Mouse (Mus musculus): ENCODE measurements at regions not wholly inside any gene's neighbourhood (a gene's known extent, or its start where the extent isn't known, plus 50 kb on each side); places are given as distances from the start of the nearest gene placed in this dataset.

DNA sequence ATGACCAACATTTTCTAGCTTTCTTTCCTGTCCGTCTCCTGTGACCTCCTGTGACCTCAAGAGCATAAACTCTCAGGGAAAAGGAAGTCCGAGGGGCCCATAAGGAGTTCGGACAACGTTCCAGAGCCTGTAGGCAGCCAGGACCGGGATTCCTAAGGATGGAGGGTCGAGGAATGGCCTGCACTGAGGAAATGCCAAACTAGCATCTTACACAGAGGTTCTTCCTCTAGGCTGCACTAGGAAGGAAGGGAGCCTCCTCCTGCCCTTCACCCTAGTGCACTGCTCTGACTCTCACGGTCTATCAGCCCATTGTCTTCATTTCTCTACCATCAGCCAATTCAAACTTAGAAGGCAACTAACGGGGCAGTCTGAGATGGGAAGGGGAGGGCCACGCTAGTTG lies 149.2 kb downstream of the BC067074 start:
- Histone ChIP-seq H3K36me3 (replicated peaks; ENCODE audit: control insufficient read depth, insufficient read depth, low read length) (no peaks in the 10 kb centered on the region), H3K4me3 (ENCODE audit: low read depth, low read length) (no peak overlapping the region), H3K27ac (ENCODE audit: low read depth) (no peak overlapping the region), H3K4me1 (ENCODE audit: control insufficient read depth, insufficient read depth) (peaks cover 24% of the 10 kb centered on the region), H3K27me3 (ENCODE audit: control insufficient read depth, insufficient read depth, low read length) (no peaks in the 10 kb centered on the region), H3K9ac (replicated peaks; ENCODE audit: low read depth, low read length) (no peak overlapping the region), H3K9me3 (replicated peaks; ENCODE audit: control insufficient read depth, low read length) (no peaks in the 10 kb centered on the region), H3K4me2 (ENCODE audit: low read depth, low read length) (no peak overlapping the region)
- DNase-seq (ENCODE audit: low spot score) (peak; percentile 77), ATAC-seq (ENCODE audit: insufficient read depth, low read depth) (peak; percentile 78)
- TF ChIP-seq EP300 (IDR thresholded peaks at IDR 0.05; ENCODE audit: low read depth) (peak; percentile 61; the same call in 1 of the 2 replicates), CTCF (IDR thresholded peaks at IDR 0.05; ENCODE audit: low read depth) (no peak)
- WGBS: 58% methylated on average over 9 of the region's 9 CpGs

- no peak overlapping the region for H3K4me3 ChIP-seq (ENCODE audit: low read depth, low read length)
- H3K9ac ChIP-seq (replicated peaks; ENCODE audit: low read depth, low read length): no peak overlapping the region
- TF ChIP-seq CTCF (IDR thresholded peaks at IDR 0.05; ENCODE audit: low read depth) (no peak), EP300 (IDR thresholded peaks at IDR 0.05; ENCODE audit: low read depth) (no peak)
- H3K4me2 ChIP-seq (ENCODE audit: low read depth, low read length): no peak overlapping the region
- ATAC-seq (ENCODE audit: insufficient read depth, low read depth) (no peak), DNase-seq (ENCODE audit: low spot score) (peak; percentile 27)
- no peaks in the 10 kb centered on the region for H3K36me3 ChIP-seq (replicated peaks; ENCODE audit: control insufficient read depth, insufficient read depth, low read length)
- H3K27ac ChIP-seq (ENCODE audit: low read depth): 0 out of 2 replicates have a peak overlapping the region, but pooled peaks have one; percentile 6
- H3K4me1 ChIP-seq (ENCODE audit: control insufficient read depth, insufficient read depth): peaks cover 24% of the 10 kb centered on the region
- WGBS: 58% methylated on average over 5 of the region's 5 CpGs
- no peaks in the 10 kb centered on the region for H3K9me3 ChIP-seq (replicated peaks; ENCODE audit: control insufficient read depth, low read length)
- H3K27me3 ChIP-seq (ENCODE audit: control insufficient read depth, insufficient read depth, low read length): no peaks in the 10 kb centered on the region
These were observed 147.2 kb downstream of the BC067074 start for GRCm38 (mm10) chr13:113440137-113440536.

GRCm38 (mm10) chr13:113439516-113439915 lies 146.6 kb downstream of the BC067074 start:
- H3K9ac ChIP-seq (replicated peaks; ENCODE audit: low read depth, low read length): no peak overlapping the region
- no peak overlapping the region for H3K4me3 ChIP-seq (ENCODE audit: low read depth, low read length)
- no peaks in the 10 kb centered on the region for H3K36me3 ChIP-seq (replicated peaks; ENCODE audit: control insufficient read depth, insufficient read depth, low read length)
- no peak for DNase-seq (ENCODE audit: low spot score)
- no peak for ATAC-seq (ENCODE audit: insufficient read depth, low read depth)
- no peaks in the 10 kb centered on the region for H3K27me3 ChIP-seq (ENCODE audit: control insufficient read depth, insufficient read depth, low read length)
- TF ChIP-seq CTCF (IDR thresholded peaks at IDR 0.05; ENCODE audit: low read depth) (no peak), EP300 (IDR thresholded peaks at IDR 0.05; ENCODE audit: low read depth) (no peak)
- WGBS: 39% methylated on average over 7 of the region's 7 CpGs
- no peaks in the 10 kb centered on the region for H3K9me3 ChIP-seq (replicated peaks; ENCODE audit: control insufficient read depth, low read length)
- H3K27ac ChIP-seq (ENCODE audit: low read depth): 0 out of 2 replicates have a peak overlapping the region, but pooled peaks have one; percentile 6
- no peak overlapping the region for H3K4me2 ChIP-seq (ENCODE audit: low read depth, low read length)
- H3K4me1 ChIP-seq (ENCODE audit: control insufficient read depth, insufficient read depth): peaks cover 24% of the 10 kb centered on the region

- H3K27ac ChIP-seq (ENCODE audit: low read depth): 0 out of 2 replicates have a peak overlapping the region, but pooled peaks have one; percentile 6
- no peaks in the 10 kb centered on the region for H3K27me3 ChIP-seq (ENCODE audit: control insufficient read depth, insufficient read depth, low read length)
- ATAC-seq (ENCODE audit: insufficient read depth, low read depth) (peak; percentile 37), DNase-seq (ENCODE audit: low spot score) (peak; percentile 36)
- WGBS: 19% methylated on average over 2 of the region's 2 CpGs
- peaks cover 24% of the 10 kb centered on the region for H3K4me1 ChIP-seq (ENCODE audit: control insufficient read depth, insufficient read depth)
- no peak overlapping the region for H3K4me2 ChIP-seq (ENCODE audit: low read depth, low read length)
- no peak overlapping the region for H3K4me3 ChIP-seq (ENCODE audit: low read depth, low read length)
- H3K9ac ChIP-seq (replicated peaks; ENCODE audit: low read depth, low read length): no peak overlapping the region
- H3K9me3 ChIP-seq (replicated peaks; ENCODE audit: control insufficient read depth, low read length): no peaks in the 10 kb centered on the region
- TF ChIP-seq CTCF (IDR thresholded peaks at IDR 0.05; ENCODE audit: low read depth): no peak
- no peak for TF ChIP-seq EP300 (IDR thresholded peaks at IDR 0.05; ENCODE audit: low read depth)
- no peaks in the 10 kb centered on the region for H3K36me3 ChIP-seq (replicated peaks; ENCODE audit: control insufficient read depth, insufficient read depth, low read length)
These were observed 145.9 kb downstream of the BC067074 start for GRCm38 (mm10) chr13:113438872-113439271.

DNA sequence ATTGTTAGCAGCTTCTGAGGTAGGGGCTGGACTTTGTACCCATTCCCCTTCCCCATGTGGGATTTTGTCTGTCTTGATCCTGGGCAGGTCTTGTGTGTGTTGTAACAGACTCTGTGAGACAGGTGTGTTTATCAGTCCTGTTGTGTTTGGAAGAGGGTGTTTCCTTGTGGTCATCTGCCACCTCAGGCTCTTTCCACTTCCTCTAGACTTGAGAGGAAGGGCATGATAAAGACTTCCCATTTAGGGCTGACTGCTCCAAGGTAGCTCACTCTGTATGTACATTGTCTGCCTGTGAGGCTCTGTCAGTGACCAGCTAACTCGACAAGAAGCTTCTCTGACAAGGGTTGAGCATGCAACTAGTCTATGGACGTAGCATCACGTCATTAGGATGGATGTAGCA lies 143.3 kb downstream of the BC067074 start:
- 83% methylated on average over 3 of the region's 3 CpGs for WGBS
- no peak overlapping the region for H3K9ac ChIP-seq (replicated peaks; ENCODE audit: low read depth, low read length)
- DNase-seq (ENCODE audit: low spot score) (no peak), ATAC-seq (ENCODE audit: insufficient read depth, low read depth) (no peak)
- H3K27me3 ChIP-seq (ENCODE audit: control insufficient read depth, insufficient read depth, low read length): no peaks in the 10 kb centered on the region
- H3K27ac ChIP-seq (ENCODE audit: low read depth): no peak overlapping the region
- 0 out of 2 replicates have a peak, but pooled peaks cover under 1% of the 10 kb centered on the region for H3K9me3 ChIP-seq (replicated peaks; ENCODE audit: control insufficient read depth, low read length)
- no peak overlapping the region for H3K4me2 ChIP-seq (ENCODE audit: low read depth, low read length)
- H3K36me3 ChIP-seq (replicated peaks; ENCODE audit: control insufficient read depth, insufficient read depth, low read length): no peaks in the 10 kb centered on the region
- no peak overlapping the region for H3K4me3 ChIP-seq (ENCODE audit: low read depth, low read length)
- TF ChIP-seq CTCF (IDR thresholded peaks at IDR 0.05; ENCODE audit: low read depth) (no peak), EP300 (IDR thresholded peaks at IDR 0.05; ENCODE audit: low read depth) (no peak)
- H3K4me1 ChIP-seq (ENCODE audit: control insufficient read depth, insufficient read depth): peaks cover 21% of the 10 kb centered on the region

DNA sequence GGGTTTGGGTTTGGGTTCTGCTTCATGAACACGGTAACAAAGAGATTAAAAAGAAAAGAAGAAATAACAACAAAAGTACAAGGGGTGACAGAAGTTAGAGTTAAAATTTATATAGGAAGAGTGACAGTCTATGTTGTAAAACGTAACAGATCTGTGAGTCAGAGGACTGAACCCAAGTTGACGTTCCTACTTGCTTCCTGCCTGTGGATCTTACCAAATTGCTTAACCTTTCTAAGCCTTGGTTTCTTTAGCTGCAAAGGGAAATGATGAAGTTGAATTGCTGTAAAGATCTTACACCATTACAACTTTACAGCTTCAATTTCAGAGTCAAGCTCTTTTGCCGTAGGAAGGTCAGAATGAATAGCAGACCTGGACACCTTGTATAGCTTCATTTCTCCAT lies 142.2 kb downstream of the BC067074 start:
- WGBS: 84% methylated on average over 4 of the region's 4 CpGs
- Histone ChIP-seq H3K9ac (replicated peaks; ENCODE audit: low read depth, low read length) (no peak overlapping the region), H3K4me1 (ENCODE audit: control insufficient read depth, insufficient read depth) (peaks cover 19% of the 10 kb centered on the region), H3K9me3 (replicated peaks; ENCODE audit: control insufficient read depth, low read length) (0 out of 2 replicates have a peak, but pooled peaks cover 4% of the 10 kb centered on the region), H3K27me3 (ENCODE audit: control insufficient read depth, insufficient read depth, low read length) (no peaks in the 10 kb centered on the region), H3K4me3 (ENCODE audit: low read depth, low read length) (no peak overlapping the region), H3K27ac (ENCODE audit: low read depth) (no peak overlapping the region), H3K4me2 (ENCODE audit: low read depth, low read length) (no peak overlapping the region), H3K36me3 (replicated peaks; ENCODE audit: control insufficient read depth, insufficient read depth, low read length) (no peaks in the 10 kb centered on the region)
- ATAC-seq (ENCODE audit: insufficient read depth, low read depth): no peak
- TF ChIP-seq EP300 (IDR thresholded peaks at IDR 0.05; ENCODE audit: low read depth): no peak
- no peak for DNase-seq (ENCODE audit: low spot score)
